Mouse (Mus musculus) olfactory bulb, adult 2 months (tissue): ENCODE measurements at regions not wholly inside any gene's neighbourhood (a gene's known extent, or its start where the extent isn't known, plus 50 kb on each side); places are given as distances from the start of the nearest gene placed in this dataset.

Experiments used
- CTCF ChIP-seq: fragments of 200-500 bp; IDR thresholded peaks from 2 replicates; pipeline ENCODE4 v1.5.1; 2012; ENCODE audit warnings: low read depth, mild to moderate bottlenecking, low read length, moderate library complexity; ENCODE audit not compliant: insufficient read depth
- POLR2A ChIP-seq: fragments of 200-500 bp; IDR thresholded peaks from 2 replicates; pipeline ENCODE4 v1.6.1; 2012; ENCODE audit warnings: mild to moderate bottlenecking, low read depth, low read length, moderate library complexity; ENCODE audit not compliant: insufficient read depth

- no peak for TF ChIP-seq CTCF
- TF ChIP-seq POLR2A: no peak
Measured at GRCm38 (mm10) chr1:187487948-187488690, 120.5 kb upstream of the Esrrg start.
